In the genomic region with DNA sequence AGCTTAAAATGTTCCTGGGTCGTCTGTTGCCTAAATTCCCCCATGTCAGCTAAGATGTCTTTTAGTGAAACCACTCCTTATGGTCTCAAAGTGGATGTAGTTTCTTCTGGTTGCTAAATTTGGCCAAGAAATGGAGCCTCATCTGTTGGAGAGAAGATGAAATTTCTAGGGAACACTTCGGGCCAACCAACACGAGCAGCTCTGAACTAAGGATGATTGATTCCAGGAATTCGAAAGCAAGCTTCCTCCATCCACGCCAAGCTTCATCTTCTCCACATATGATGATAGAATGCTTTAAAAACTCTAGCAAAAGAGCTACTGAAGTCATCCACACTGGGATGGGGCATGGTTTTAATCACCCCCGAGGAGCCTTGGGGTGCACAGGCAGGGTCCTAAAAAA, we compare ENCODE assay signal across 11 mouse cellular contexts.
"Had no signal": no experiment of that assay in that cellular context is flagged by ENCODE, and none has a peak within 500 bp of the region (broad histone marks: within the 10 kb centered on the region; RNA-seq: fewer than 3 reads in every experiment).

No protein-coding gene starts in this region.

- H3K27me3 ChIP-seq: limb, embryonic 12.5 days; liver, embryonic 15.5 days; midbrain, embryonic 13.5 days had no signal

- H3K4me1 ChIP-seq: liver, embryonic 15.5 days; midbrain, embryonic 13.5 days had no signal

- H3K4me2 ChIP-seq: limb, embryonic 12.5 days; liver, embryonic 11.5 days; liver, embryonic 15.5 days; midbrain, embryonic 13.5 days had no signal

- H3K9me3 ChIP-seq: limb, embryonic 12.5 days; liver, embryonic 15.5 days; midbrain, embryonic 13.5 days had no signal

- DNase-seq: kidney, adult 8-10 months; layer of hippocampus, adult 9-11 months; layer of hippocampus, postnatal 36 days; lung, adult 2 months; thymus, adult 2 months; thymus, postnatal 25 days had no signal

- ATAC-seq: lung, postnatal 0 days; midbrain, embryonic 13.5 days had no signal

- H3K9ac ChIP-seq: limb, embryonic 12.5 days; liver, embryonic 15.5 days; midbrain, embryonic 13.5 days had no signal

- H3K27ac ChIP-seq: limb, embryonic 12.5 days; liver, embryonic 15.5 days; midbrain, embryonic 13.5 days had no signal

- H3K36me3 ChIP-seq: limb, embryonic 12.5 days; liver, embryonic 15.5 days; midbrain, embryonic 13.5 days had no signal

- H3K4me3 ChIP-seq: limb, embryonic 12.5 days; liver, embryonic 15.5 days; midbrain, embryonic 13.5 days had no signal
